Mouse (Mus musculus): ENCODE results near the gene Gpr149.

DNA sequence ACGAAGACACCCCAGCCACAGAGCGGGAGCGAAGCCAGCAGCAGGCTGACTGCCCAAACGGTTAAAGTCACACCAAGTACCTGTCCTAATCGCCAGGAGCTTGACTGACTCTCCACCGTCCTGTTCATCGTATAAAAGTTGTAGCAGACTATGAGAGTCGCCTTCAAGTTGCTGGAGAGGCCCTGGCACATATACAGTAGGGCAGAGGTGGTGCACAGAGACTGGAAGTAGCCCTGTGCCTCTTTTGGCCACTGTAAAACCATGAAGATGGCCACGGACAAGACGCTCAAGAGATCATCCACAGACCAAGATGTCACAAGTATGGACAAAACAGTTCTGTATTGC, 921 bp downstream of the Gpr149 start:
- TF ChIP-seq USF1 (IDR thresholded peaks at IDR 0.05; ENCODE audit: low read depth) (no peak), POLR2AphosphoS2 (IDR thresholded peaks at IDR 0.05; ENCODE audit: insufficient read length, low read depth) (no peak), MYOG (IDR thresholded peaks at IDR 0.05; ENCODE audit: control insufficient read depth in 1 of 3, insufficient read depth in 1 of 3, insufficient read length in 2 of 3, low read depth in 2 of 3) (no peak), MAX (IDR thresholded peaks at IDR 0.05; ENCODE audit: low read depth) (no peak), TCF3 (IDR thresholded peaks at IDR 0.05; ENCODE audit: insufficient read length, low read depth) (no peak), POLR2A (IDR thresholded peaks at IDR 0.05; ENCODE audit: insufficient read length, low read depth) (no peak)

All from myocyte (in vitro differentiated cells).